Mouse (Mus musculus): ENCODE results near the gene Ap2a1. TPM values are rescaled to one million over a fixed set of nuclear protein-coding genes. Genes with fewer than 3 reads are reported as not detected.

Ap2a1 gene
- total RNA-seq, 4 experiments from 2014 or later: 61.0 to 74.9 (median 67.2) TPM

DNA sequence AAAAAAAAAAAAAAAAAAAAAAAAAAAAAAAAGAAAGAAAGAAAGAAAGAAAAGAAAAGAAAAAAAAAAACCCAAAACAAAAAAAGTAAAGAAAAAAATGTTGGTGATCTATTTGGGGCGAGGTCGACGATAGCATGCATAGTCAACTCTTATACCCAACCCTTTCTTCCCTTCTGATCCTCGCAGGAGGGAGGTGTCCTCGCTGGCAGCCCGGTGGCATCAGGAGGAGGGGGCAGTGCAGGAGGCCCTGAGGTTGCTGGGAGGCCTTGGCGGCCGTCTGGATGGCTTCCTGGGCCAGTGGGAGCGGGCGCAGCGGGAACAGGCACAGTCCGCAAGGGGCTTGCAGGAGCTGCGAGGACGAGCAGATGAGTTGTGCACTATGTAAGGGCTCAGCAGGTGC is 24.3 kb upstream of the Ap2a1 start:
- no peak for DNase-seq (ENCODE audit: low spot score)

- DNase-seq (ENCODE audit: low spot score): peak; percentile 94
Observed at GRCm38 (mm10) chr7:44952611-44953306, 23.5 kb upstream of the Ap2a1 start.

GRCm38 (mm10) chr7:44951960-44952359 is 22.7 kb upstream of the Ap2a1 start:
- peak; percentile 80 for DNase-seq (ENCODE audit: low spot score)

- DNase-seq (ENCODE audit: low spot score): no peak
Observed at GRCm38 (mm10) chr7:44949922-44950321, 20.6 kb upstream of the Ap2a1 start.

DNA sequence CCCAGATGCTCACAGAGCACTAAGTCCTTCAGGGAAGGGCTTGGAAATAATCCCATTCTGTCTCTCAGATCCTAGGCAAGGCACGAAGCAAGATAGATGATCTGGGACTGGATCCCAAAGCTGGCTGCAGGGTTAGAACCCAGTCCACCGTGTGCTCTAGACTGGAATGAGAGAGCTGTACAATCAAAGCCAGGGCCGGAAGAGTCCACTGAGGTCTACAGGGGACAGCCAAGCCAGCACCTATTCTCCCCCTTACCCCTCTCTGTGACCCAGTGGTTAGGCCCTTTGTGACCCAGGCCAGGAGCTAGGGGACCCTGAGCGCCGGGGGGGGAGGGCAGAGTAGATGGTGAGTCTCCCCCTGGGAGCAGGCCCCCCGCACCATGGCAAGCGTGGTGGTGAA is 13.6 kb upstream of the Ap2a1 start, which contains the start of gene Tsks:
Gene Tsks, plus strand, starts transcription at position 301 of the 400 bp plus-strand sequence.
- no peak for DNase-seq (ENCODE audit: low spot score)

GRCm38 (mm10) chr7:44938680-44939079 is 9.4 kb upstream of the Ap2a1 start:
- no peak for DNase-seq (ENCODE audit: low spot score)

GRCm38 (mm10) chr7:44928570-44928969 is 726 bp downstream of the Ap2a1 start:
- DNase-seq (ENCODE audit: low spot score): no peak

DNA sequence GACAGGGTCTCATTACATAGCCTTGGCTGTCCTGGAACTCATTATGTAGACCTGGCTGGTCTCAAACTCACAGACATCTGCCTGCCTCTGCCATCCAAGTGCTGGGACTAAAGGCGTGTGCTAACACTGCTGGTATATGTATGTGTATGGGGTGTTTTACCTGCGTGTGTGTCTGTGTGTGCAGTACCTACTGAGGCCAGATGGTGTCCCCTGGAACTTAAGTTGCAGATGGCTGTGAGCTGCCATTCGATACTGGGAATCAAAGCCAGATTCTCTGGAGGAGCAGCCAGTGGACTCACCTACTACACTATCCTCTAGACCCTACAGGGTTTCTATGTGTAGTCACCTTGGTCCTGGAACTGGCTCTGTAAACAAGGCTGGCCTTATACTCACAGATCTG is 3.8 kb downstream of the Ap2a1 start:
- DNase-seq (ENCODE audit: low spot score): no peak

- DNase-seq (ENCODE audit: low spot score): no peak
Observed at GRCm38 (mm10) chr7:44922530-44922929, 6.8 kb downstream of the Ap2a1 start.

GRCm38 (mm10) chr7:44919127-44919526 is 10.2 kb downstream of the Ap2a1 start:
- no peak for DNase-seq (ENCODE audit: low spot score)

GRCm38 (mm10) chr7:44918219-44918618 is 11.1 kb downstream of the Ap2a1 start:
- DNase-seq (ENCODE audit: low spot score): no peak

DNA sequence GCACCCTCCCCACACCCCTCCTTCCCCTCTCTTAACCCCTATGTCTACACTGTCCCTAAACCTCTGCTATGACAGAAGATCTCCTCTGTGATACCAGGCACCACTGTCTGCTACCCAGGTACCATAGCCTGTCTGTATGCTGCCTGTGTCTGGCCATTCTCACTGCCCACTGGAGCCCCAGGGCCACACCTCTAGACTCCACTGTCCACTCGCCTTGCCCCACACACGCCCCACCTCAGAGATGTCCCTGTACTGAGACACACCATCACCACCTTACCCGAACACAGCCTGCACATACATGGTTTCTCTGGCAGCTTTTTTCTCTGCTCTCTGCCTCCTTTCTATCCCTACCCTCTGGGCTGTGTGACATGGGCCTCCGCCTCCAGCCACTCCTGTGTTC is 12.4 kb downstream of the Ap2a1 start:
- DNase-seq (ENCODE audit: low spot score): no peak

DNA sequence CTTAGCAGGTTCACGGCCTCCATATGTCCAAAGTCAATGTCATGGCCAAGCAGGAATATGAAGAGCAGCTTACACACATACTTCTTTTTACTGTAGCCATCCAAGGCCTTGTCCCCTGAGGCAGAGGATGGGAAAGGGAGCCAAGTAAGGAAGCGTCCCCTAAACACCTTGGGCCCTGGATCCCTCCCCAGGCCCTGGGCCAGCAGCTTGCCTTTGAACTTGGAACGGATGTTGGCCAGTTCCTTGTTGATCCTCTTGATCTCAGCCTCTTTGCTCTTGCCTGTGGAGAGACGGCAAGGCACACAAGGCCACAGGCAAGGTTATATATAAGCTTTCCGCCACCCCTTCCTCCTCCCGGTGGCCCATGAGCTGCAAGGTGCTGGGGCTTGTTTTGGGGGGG is 13.1 kb downstream of the Ap2a1 start:
- DNase-seq (ENCODE audit: low spot score): no peak

GRCm38 (mm10) chr7:44915314-44915713 is 14.0 kb downstream of the Ap2a1 start:
- DNase-seq (ENCODE audit: low spot score): no peak

- no peak for DNase-seq (ENCODE audit: low spot score)
Observed at GRCm38 (mm10) chr7:44914396-44914795, 14.9 kb downstream of the Ap2a1 start.

- DNase-seq (ENCODE audit: low spot score): no peak
Observed at GRCm38 (mm10) chr7:44908706-44909476, 20.4 kb downstream of the Ap2a1 start.

DNA sequence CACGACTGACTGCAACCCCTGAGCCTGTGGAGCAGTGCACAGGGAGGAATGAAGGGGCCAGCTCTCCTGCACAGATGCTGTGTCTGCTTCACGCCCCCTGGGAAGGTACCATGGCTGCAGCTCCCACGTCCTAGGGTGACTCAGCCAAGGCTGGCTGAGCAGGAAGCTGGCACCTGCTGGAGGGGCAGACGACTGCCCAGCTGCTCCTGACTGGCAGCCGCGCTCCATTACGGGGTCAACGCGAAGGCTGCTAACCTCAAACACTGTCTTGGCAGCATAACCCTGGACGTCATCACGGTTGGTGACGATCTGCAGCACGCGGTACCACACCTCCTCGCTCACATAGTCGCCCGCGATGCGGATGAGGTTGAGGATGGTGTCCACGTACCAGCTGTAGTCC is 23.9 kb downstream of the Ap2a1 start:
- no peak for DNase-seq (ENCODE audit: low spot score)

DNA sequence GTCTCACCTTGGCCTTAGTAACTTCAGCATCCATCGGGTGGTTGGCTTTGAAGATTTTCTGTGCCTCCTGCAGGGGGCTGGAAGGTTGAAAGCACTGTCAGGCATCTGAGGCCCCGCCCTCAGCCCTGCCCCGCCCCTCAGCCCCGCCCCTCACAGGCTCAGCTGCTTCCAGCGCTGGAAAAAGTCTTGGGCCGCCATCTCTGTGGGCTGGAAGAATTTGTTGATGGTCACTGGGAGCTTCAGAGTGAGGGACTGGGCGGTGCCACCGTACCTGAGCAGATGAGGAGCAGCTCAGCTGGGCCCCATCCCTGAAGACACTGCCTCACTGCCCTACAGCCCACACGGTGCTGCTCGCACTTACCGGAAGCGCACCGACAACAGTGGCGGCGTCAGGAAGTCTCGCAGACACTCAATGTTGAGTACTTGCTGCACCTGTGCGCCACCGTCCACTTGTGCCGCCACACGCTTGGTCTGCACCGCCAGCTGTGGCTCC is 28.0 kb downstream of the Ap2a1 start:
- no peak for DNase-seq (ENCODE audit: low spot score)

DNA sequence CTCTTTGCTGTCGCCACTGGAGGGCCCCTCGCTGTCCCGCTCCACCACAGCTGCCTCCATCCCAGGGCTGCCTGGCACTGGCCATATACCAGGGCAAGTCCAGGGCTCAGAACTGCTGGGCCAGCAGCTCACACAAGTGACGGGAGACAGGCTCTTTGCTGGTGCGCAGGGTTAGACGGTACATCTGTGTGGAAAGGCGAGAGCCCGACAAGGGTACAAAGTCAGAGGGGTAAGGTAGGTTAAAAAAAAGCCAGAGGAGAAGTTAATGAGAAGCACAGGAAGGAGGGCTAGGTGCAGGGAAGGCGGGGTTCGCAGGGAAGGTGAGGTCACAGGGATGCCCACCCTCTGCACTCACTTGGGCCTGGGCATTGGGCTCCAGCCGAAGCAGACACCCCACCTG is 28.7 kb downstream of the Ap2a1 start:
- no peak for DNase-seq (ENCODE audit: low spot score)

GRCm38 (mm10) chr7:44898607-44899006 is 30.7 kb downstream of the Ap2a1 start:
- DNase-seq (ENCODE audit: low spot score): no peak

DNA sequence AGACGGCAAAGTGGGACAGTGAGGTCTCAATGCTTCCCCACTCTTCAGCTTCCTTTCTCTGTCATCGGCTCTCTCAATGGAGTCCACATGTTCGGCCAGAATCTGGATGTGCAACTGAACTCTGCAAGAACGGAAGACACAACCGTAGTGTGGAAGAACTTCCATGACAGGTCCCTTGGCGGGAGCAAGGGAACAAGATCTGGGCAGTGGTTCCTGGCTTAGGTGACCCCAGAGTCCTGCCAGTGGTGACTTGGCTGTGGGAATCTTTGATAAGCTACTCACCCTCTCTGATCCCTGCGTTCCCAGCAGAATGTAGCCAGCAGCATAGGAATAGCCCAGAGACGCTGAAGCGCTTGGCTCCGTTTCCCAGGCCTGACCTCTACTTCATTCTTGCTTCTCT is 32.8 kb downstream of the Ap2a1 start:
- DNase-seq (ENCODE audit: low spot score): no peak

GRCm38 (mm10) chr7:44895593-44896434 is 33.5 kb downstream of the Ap2a1 start, which contains the start of gene Fuz:
TSS of gene Fuz (plus strand) at chr7:44896079.
- DNase-seq (ENCODE audit: low spot score): peak; percentile 96
